Mouse (Mus musculus): ENCODE measurements around the gene Rbfox3.

DNA sequence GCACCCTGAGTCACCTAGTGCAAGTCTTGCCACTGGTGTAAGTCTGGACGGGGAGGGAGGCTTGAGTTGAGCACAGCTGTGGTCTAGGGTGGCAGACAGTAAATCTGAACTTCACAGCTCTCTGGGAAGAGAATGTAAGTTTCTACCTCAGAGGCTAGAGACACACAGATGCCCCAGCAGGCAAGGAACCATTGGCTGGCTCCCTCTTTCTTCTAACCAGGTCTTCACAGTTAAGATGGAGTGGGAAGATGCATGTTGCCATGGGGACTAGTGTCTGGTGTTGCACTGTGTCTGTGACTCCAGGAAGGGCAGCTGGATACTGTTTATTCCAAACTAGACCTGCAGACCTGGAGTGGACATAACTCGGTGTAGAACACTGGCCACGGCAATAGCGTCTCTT lies 348.6 kb downstream of the Rbfox3 start:
- TF ChIP-seq GATA1 (IDR thresholded peaks at IDR 0.05; ENCODE audit: borderline replicate concordance, low read length) (no peak), FLI1 (IDR thresholded peaks at IDR 0.05; ENCODE audit: low read length) (no peak)
